Mouse (Mus musculus): Measurements from ENCODE around the gene Kank2.

DNA sequence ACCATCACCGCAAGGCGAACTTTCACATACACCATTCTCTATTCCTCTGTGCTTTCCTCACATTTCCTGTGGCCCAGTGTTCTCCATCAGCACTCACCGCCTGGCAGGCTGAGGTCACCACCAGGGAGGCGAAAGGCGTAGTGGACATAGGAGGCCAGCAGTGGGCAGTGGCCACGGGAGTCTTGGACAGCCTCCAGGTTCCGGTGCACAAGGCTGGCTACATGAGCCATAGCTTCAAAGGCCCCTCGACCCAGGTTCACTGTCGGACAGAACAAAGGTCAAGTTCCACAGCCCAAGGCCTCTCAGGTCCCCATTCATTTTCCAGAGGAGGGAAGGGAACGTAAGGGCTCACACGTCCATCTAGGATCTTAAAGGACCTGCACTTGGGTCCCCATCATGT lies 32.4 kb upstream of the Kank2 start:
- TF ChIP-seq EP300 (IDR thresholded peaks at IDR 0.05) (no peak), CTCF (IDR thresholded peaks at IDR 0.05) (peak; percentile 30; the same call in 1 of the 2 replicates)
